Mouse (Mus musculus) gonadal fat pad, adult 2 months (tissue): Measurements from ENCODE around the gene Atp5h. TPM values are rescaled to one million over a fixed set of nuclear protein-coding genes. Genes with fewer than 3 reads are reported as not detected.

ENCODE experiments used
- DNase-seq: peaks from one replicate; pipeline ENCODE4 v3.0.0-alpha.2; 2012; ENCODE audit warnings: low read depth
- polyA plus RNA-seq: library from polyadenylated mRNA; depleted of rRNA; stranded (reverse); fragments of >200 nt; gene quantifications from 2 replicates; pipeline ENCODE4 v1.2.3, GENCODE M21; 2012

Gene Atp5h
- polyA plus RNA-seq, 1 experiment = 159 TPM

DNA sequence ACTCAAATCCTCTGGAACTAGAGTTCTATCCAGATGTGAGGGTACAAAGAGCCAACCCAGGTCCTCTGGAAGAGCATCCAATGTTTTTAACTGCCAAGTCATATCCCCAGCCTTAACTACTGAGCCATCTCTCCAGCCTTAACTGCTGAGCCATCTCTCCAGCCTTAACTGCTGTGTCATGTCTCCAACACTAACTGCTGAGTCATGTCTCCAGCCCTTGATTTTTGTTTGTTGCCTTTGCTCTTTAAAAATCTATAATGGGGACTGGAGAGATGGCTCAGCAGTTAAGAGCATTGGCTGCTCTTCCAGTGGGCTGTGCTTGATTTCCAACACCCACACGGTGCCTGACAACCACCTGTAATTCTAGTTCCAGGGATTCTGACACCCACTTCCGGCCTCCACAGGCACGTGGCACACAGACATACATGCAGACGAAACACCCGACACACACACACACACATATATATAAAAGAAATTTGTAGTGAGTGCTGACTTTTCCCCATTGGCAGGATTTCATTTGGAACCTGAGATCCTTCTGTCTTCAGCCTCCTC lies 17.9 kb upstream of the Atp5h start:
- no peak for DNase-seq

GRCm38 (mm10) chr11:115435596-115436337 lies 16.0 kb upstream of the Atp5h start:
- DNase-seq = no peak

DNA sequence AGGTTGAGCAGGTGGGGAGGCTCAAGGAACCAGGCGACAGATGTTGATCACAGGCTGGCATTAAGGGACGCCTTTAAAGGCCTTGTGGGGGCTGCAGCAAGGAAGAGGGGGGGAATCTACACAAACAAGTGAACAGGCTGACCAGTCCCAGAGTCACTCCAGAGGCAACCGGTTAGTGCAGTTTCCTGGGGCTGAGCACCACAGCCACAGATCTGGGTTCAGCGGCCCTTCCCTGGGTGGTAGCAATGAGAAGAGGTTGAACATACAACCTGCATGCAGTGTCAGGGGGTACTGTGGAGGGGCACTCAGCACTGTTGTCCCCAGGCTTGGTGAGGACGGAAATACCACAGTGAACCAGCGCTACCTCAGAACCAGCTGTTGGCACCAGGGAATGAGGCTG lies 13.6 kb upstream of the Atp5h start:
- no peak for DNase-seq

- DNase-seq = no peak
Measured at GRCm38 (mm10) chr11:115432814-115433213, 13.1 kb upstream of the Atp5h start.

GRCm38 (mm10) chr11:115430561-115430960 lies 10.8 kb upstream of the Atp5h start:
- DNase-seq = no peak

DNA sequence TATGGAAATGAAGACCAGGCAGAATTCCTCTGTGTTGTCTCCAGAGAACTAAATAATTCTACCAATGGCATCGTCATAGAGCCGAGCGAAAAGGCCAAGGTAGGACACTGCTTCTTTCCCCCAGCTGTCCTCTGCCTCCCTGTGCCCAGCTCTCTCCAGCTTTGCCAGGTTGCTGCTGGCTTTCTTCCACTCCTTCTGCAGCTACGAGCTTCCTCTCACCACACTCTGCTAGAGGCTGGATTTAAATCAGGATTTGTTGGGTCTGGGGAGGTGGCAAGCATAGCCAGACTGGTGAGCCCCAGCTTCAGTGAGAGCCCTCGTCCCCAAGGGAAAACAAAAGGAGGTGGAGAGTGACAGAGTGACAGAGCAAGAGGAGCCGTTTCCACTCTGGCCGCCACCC lies 9.5 kb upstream of the Atp5h start:
- DNase-seq = no peak

DNA sequence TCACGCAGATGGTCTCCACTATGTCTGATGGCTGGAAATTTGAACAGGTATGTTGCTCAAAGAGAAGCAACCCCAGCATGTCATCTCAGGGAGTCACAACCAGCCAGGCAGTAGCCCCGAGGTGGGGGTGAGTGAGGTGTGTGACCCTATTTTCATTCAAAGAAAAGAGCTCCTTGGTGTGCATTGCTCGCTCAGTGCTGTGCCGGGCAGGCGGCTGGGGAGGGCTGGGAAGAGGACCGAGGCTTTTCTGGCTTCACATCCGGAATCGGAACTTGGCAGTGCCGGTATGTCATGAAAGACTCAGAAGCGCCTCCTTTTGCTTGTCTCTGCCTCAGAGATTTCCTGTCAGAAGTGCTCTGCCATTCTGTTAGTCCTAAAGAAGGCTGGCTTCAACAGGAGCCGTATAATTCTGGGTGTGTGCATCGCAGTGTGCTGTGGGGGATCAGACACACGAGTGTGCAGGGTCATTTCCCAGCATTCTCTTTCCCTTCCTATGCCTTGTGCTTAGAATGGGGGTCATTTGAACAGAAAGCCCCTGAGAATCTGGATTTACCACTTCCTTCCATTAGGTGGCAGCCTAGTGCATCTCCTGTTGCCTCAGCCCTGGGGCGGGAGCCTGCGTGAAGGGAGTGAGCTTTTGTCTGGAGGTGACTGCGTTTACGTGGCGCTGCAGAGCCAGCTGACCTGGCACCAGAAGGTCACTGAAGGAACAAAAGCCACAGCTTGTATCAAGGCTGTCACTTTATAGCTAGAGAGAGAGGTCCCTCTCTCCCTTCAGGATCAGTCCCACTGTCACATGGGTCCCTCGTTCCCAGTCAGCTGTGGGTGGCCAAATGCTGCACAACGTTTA lies 7.9 kb upstream of the Atp5h start:
- DNase-seq = no peak

DNA sequence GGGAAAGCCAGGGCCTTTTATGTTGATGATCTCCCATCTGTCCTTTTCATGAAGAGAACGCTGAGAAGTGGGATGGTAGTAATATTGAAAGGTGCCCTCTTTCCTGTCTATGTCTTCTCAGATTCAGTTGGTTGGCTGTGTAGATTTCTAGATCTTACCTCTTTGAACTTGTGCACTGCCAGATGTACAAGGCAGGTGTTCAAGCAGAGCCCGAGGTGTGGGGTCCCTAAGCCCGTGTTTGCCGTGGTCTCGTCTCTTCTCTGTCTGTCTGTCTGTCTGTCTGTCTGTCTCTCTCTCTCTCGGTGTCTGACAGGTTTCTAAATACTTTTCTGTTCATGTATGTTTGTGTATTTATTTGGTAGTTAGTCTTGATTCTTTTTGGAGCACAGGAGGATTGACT lies 5.9 kb upstream of the Atp5h start:
- DNase-seq = no peak

DNA sequence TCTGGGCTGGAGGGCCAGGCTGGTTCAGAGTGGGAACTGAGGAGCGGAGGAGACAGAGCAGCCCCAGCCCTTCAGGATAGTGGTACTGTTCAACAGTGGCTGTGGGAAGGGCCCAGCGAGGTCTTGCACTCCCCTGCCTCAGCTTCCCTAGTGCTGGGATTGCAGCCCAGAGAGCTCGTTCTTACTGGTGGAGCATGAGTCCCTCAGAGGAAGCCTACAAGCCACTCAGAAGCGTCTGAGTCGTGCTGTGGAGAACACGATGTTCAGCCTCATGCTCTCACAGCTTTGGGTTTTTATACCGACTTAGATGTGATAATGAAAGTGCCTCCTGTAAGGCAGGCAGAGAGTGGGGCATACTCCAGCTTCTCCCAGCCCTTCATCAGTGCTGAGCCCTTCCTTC lies 4.9 kb upstream of the Atp5h start:
- DNase-seq = no peak

- no peak for DNase-seq
Measured at GRCm38 (mm10) chr11:115423091-115423490, 3.3 kb upstream of the Atp5h start.

DNA sequence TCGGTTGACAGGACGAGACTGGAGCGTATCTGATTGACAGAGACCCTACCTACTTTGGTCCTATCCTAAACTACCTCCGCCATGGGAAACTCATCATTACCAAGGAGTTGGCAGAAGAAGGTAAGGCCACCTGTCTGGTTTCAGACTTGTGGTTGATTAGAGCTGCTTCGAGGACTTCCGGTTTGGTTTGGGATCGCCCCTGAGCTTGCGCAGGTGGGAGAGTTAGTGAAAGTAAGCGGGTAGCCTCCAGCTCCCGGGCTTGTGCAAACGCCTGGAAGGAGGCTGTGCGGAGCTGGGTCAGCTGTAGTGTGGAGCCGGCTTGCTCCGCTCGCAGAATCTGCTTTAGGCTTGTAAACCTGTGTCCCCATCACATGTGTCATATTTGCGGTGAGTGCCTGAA lies 2.2 kb upstream of the Atp5h start:
- DNase-seq = no peak

DNA sequence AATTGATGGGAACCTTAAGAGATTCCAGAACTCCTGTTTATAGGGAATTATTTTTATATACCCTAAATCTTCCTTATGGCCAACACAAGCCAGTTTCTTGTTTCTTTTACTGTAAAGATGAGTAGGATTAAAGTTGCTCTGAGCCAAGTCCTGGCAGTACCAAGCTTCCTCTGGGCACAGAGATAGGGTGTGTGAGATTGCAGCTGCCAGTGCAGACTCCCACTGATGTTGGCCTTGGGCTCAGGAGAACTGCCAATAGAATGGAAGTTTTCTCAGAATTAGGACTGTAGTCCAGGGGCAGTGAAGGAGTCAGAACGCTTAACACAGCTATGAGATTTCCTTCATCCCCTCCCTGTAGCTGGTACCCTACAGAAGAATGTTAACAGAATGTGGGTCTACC lies 1.6 kb upstream of the Atp5h start:
- DNase-seq = no peak

- DNase-seq = no peak
Measured at GRCm38 (mm10) chr11:115420336-115421190, 801 bp upstream of the Atp5h start.

GRCm38 (mm10) chr11:115409556-115409955 lies 10.2 kb downstream of the Atp5h start:
- no peak for DNase-seq

- DNase-seq = no peak
Measured at GRCm38 (mm10) chr11:115408266-115408920, 11.4 kb downstream of the Atp5h start.

- DNase-seq = no peak
Measured at GRCm38 (mm10) chr11:115406858-115407401, 12.8 kb downstream of the Atp5h start.

- DNase-seq = no peak
Measured at GRCm38 (mm10) chr11:115405723-115406122, 14.0 kb downstream of the Atp5h start.

- no peak for DNase-seq
Measured at GRCm38 (mm10) chr11:115403338-115404124, 16.2 kb downstream of the Atp5h start, which contains the start of gene Mrpl58. Mrpl58 (plus strand) TSS chr11:115403752.

GRCm38 (mm10) chr11:115400630-115401391 lies 19.0 kb downstream of the Atp5h start:
- no peak for DNase-seq
